Mouse (Mus musculus) E14TG2a.4 (cell line): Measurements from ENCODE around the gene Ier5l.

ENCODE experiments used
- CTCF ChIP-seq: conservative IDR thresholded peaks from 2 replicates; pipeline ENCODE4 v1.5.1; 2014; ENCODE audit warnings: low read length
- NANOG ChIP-seq: IDR thresholded peaks from 2 replicates; pipeline ENCODE4 v1.6.1; 2014; ENCODE audit warnings: borderline replicate concordance, low read length, mixed read lengths

DNA sequence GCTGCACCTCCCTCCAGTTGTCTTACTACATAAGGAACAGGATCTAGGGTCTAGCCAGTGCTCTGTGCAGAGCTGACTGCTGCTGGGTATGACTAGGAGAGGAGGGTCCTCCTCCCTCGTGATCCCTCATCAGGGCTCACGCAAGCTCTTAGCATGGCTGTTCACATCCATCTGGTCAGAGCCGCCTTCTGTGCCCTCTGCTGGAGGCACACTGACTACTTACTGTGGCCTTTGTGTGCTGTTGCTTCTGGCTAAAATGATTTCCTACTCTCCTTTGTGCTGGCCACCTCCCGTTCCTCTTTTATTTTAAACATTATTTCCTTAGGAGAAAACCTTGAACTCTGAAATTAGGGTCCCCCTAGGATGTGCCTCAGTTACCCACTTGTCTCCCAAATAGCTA lies 37.2 kb downstream of the Ier5l start:
- TF ChIP-seq CTCF: no peak
- TF ChIP-seq NANOG: no peak
